Mouse (Mus musculus): ENCODE measurements at regions not wholly inside any gene's neighbourhood (a gene's known extent, or its start where the extent isn't known, plus 50 kb on each side); places are given as distances from the start of the nearest gene placed in this dataset.

DNA sequence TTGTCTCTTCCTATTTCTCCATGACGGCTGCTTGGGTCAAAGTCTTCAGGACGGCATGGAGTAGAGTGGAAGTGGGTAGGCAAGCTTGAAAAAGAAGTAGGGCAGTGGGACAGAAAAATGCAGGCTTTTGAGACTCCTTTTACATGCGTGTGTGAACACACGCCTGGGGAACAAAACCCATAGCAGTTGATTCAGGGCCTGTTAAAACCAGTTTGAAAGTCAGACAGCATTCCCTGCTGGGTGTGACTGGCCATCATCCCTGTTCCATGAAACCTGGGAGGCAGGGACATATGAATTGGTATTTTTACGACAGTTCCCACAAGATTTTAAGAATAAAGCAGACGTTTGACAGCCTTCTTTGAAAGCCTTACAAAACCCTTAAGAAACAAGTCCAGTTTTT is 226.8 kb upstream of the Cdh13 start:
- Histone ChIP-seq H3K27ac (no peak overlapping the region), H3K27me3 (ENCODE audit: control insufficient read depth, insufficient read depth, low read length) (no peaks in the 10 kb centered on the region), H3K9me3 (ENCODE audit: control insufficient read depth, low read length) (no peaks in the 10 kb centered on the region; the same call in 1 of the 2 replicates), H3K4me1 (replicated peaks; ENCODE audit: control insufficient read depth in 2 of 2, insufficient read depth in 2 of 2, low read length in 1 of 2) (no peaks in the 10 kb centered on the region), H3K4me2 (ENCODE audit: low read depth) (no peak overlapping the region), H3K36me3 (replicated peaks; ENCODE audit: control insufficient read depth, insufficient read depth, low read depth) (no peaks in the 10 kb centered on the region), H3K9ac (replicated peaks) (no peak overlapping the region), H3K4me3 (ENCODE audit: insufficient read depth in 1 of 2, low read depth in 2 of 2, low read length in 2 of 2) (no peak overlapping the region)
- TF ChIP-seq CTCF (IDR thresholded peaks at IDR 0.05; ENCODE audit: low read depth), result no peak
- TF ChIP-seq EP300 (IDR thresholded peaks at IDR 0.05; ENCODE audit: low read depth), result no peak
- DNase-seq (ENCODE audit: low read depth in 3 of 3, low spot score in 3 of 3), result no peak
- 57% methylated on average over 6 of the region's 6 CpGs for WGBS (ENCODE audit: insufficient replicate concordance)
- no peak for ATAC-seq (ENCODE audit: insufficient read depth)

- no peak for ATAC-seq (ENCODE audit: insufficient read depth)
These were observed 228.0 kb upstream of the Cdh13 start for GRCm38 (mm10) chr8:118055536-118055935.

DNA sequence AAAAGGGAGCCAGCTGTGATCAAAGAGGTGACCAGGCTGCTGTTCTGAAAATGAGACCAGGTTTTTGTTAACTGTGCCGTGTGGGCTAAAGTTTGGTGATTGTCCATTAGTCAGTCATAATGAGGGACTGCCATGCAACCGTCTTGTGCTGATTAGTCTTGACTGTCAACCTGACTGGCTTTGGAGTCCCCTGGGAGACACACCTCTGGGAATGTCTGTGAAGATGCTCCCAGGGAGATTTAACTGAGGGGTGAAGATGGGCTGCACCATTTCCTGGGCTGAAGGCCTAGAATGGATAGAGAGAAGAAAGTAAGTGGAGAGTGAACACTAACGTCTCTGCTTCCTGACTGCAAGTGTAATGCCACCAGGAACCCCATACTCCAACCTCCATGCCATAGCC is 233.1 kb upstream of the Cdh13 start:
- 68% methylated on average over 3 of the region's 3 CpGs for WGBS (ENCODE audit: insufficient replicate concordance)
- no peak overlapping the region for H3K4me3 ChIP-seq (ENCODE audit: insufficient read depth in 1 of 2, low read depth in 2 of 2, low read length in 2 of 2)

More at GRCm38 (mm10) chr8:118055536-118055935, 228.0 kb upstream of the Cdh13 start:
- Histone ChIP-seq H3K27ac (no peak overlapping the region), H3K9ac (replicated peaks) (no peak overlapping the region), H3K4me1 (replicated peaks; ENCODE audit: control insufficient read depth in 2 of 2, insufficient read depth in 2 of 2, low read length in 1 of 2) (no peaks in the 10 kb centered on the region), H3K9me3 (ENCODE audit: control insufficient read depth, low read length) (no peaks in the 10 kb centered on the region; the same call in 1 of the 2 replicates), H3K4me2 (ENCODE audit: low read depth) (no peak overlapping the region), H3K36me3 (replicated peaks; ENCODE audit: control insufficient read depth, insufficient read depth, low read depth) (no peaks in the 10 kb centered on the region), H3K4me3 (ENCODE audit: insufficient read depth in 1 of 2, low read depth in 2 of 2, low read length in 2 of 2) (no peak overlapping the region), H3K27me3 (ENCODE audit: control insufficient read depth, insufficient read depth, low read length) (no peaks in the 10 kb centered on the region)
- TF ChIP-seq EP300 (IDR thresholded peaks at IDR 0.05; ENCODE audit: low read depth) (no peak), CTCF (IDR thresholded peaks at IDR 0.05; ENCODE audit: low read depth) (no peak)
- no peak for DNase-seq (ENCODE audit: low read depth in 3 of 3, low spot score in 3 of 3)
- 61% methylated on average over 5 of the region's 5 CpGs for WGBS (ENCODE audit: insufficient replicate concordance)

DNA sequence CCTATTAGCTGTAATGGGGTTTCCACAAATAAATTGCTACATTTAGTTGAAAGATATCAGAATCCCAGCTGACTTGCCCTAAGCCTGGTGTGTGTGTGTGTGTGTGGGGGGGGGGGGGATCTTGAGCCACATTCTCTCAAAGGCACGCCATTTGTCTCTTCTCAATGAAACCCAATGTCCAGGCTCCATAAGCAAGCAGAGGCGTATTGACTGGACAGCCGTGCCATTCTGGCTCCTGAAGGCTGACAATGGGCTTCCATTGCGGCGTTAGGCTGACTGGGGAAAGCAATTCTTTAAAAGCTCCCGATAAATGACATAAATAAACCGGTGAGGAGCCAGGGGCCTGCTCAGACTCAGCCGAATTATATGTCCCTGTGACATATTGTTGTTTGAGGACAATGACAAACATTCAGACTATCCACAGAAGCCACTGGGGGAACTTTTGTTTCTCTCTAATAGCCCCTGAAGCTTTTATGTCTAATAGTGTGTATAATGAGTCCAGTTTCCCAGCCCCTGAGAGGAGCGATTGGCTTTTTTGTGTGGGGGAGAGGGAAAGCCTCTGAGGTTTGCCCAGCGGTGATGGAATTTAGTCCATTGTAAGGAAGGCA is 240.6 kb upstream of the Mphosph6 start:
- 71% methylated on average over 10 of the region's 10 CpGs for WGBS (ENCODE audit: insufficient replicate concordance)
- Histone ChIP-seq H3K36me3 (replicated peaks; ENCODE audit: control insufficient read depth, insufficient read depth, low read depth) (no peaks in the 10 kb centered on the region), H3K27ac (no peak overlapping the region), H3K9me3 (ENCODE audit: control insufficient read depth, low read length) (no peaks in the 10 kb centered on the region), H3K4me3 (ENCODE audit: insufficient read depth in 1 of 2, low read depth in 2 of 2, low read length in 2 of 2) (no peak overlapping the region), H3K4me2 (ENCODE audit: low read depth) (no peak overlapping the region), H3K27me3 (ENCODE audit: control insufficient read depth, insufficient read depth, low read length) (no peaks in the 10 kb centered on the region), H3K9ac (replicated peaks) (no peak overlapping the region), H3K4me1 (replicated peaks; ENCODE audit: control insufficient read depth in 2 of 2, insufficient read depth in 2 of 2, low read length in 1 of 2) (no peaks in the 10 kb centered on the region)
- DNase-seq (ENCODE audit: low read depth in 3 of 3, low spot score in 3 of 3) (no peak), ATAC-seq (ENCODE audit: insufficient read depth) (no peak)
- TF ChIP-seq CTCF (IDR thresholded peaks at IDR 0.05; ENCODE audit: low read depth) (no peak), EP300 (IDR thresholded peaks at IDR 0.05; ENCODE audit: low read depth) (no peak)

More for the DNA sequence above, 233.1 kb upstream of the Cdh13 start:
- H3K27ac ChIP-seq, result no peak overlapping the region
- H3K27me3 ChIP-seq (ENCODE audit: control insufficient read depth, insufficient read depth, low read length), result no peaks in the 10 kb centered on the region
- no peaks in the 10 kb centered on the region for H3K36me3 ChIP-seq (replicated peaks; ENCODE audit: control insufficient read depth, insufficient read depth, low read depth)
- no peak overlapping the region for H3K9ac ChIP-seq (replicated peaks)
- H3K4me1 ChIP-seq (replicated peaks; ENCODE audit: control insufficient read depth in 2 of 2, insufficient read depth in 2 of 2, low read length in 1 of 2), result no peaks in the 10 kb centered on the region
- H3K9me3 ChIP-seq (ENCODE audit: control insufficient read depth, low read length), result no peaks in the 10 kb centered on the region
- ATAC-seq (ENCODE audit: insufficient read depth), result no peak
- TF ChIP-seq CTCF (IDR thresholded peaks at IDR 0.05; ENCODE audit: low read depth) (no peak), EP300 (IDR thresholded peaks at IDR 0.05; ENCODE audit: low read depth) (no peak)
- no peak for DNase-seq (ENCODE audit: low read depth in 3 of 3, low spot score in 3 of 3)
- no peak overlapping the region for H3K4me2 ChIP-seq (ENCODE audit: low read depth)

DNA sequence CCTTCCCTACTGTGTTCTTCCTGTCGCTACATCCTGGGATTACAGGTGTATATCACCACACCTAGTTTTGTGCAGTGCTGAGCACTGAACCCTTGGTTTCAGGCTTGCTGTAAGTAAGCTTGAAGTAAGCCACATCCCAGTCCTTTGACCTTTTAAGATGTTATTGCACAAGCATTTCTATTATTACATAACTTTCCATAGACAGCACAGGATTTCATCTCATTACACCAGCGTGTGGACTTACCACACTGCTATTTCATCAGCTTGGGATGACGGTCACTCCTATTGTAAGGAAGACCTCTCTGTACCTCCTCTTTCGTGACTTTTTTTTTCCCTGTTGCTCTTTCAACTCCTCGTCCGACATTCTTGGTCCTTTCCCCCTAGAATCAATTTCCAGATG is 239.5 kb upstream of the Mphosph6 start:
- Histone ChIP-seq H3K4me3 (ENCODE audit: insufficient read depth in 1 of 2, low read depth in 2 of 2, low read length in 2 of 2) (no peak overlapping the region), H3K27me3 (ENCODE audit: control insufficient read depth, insufficient read depth, low read length) (no peaks in the 10 kb centered on the region), H3K9ac (replicated peaks) (no peak overlapping the region), H3K9me3 (ENCODE audit: control insufficient read depth, low read length) (no peaks in the 10 kb centered on the region), H3K4me2 (ENCODE audit: low read depth) (no peak overlapping the region), H3K4me1 (replicated peaks; ENCODE audit: control insufficient read depth in 2 of 2, insufficient read depth in 2 of 2, low read length in 1 of 2) (no peaks in the 10 kb centered on the region), H3K36me3 (replicated peaks; ENCODE audit: control insufficient read depth, insufficient read depth, low read depth) (no peaks in the 10 kb centered on the region), H3K27ac (no peak overlapping the region)
- ATAC-seq (ENCODE audit: insufficient read depth) (no peak), DNase-seq (ENCODE audit: low read depth in 3 of 3, low spot score in 3 of 3) (no peak)
- WGBS (ENCODE audit: insufficient replicate concordance), result 67% methylated on average over 6 of the region's 6 CpGs
- TF ChIP-seq EP300 (IDR thresholded peaks at IDR 0.05; ENCODE audit: low read depth) (no peak), CTCF (IDR thresholded peaks at IDR 0.05; ENCODE audit: low read depth) (no peak)
